Mouse (Mus musculus) cerebellum, adult 2 months (tissue): ENCODE data around the gene Ube2b.

Experiments
- CTCF ChIP-seq: fragments of 200-500 bp; IDR thresholded peaks from 2 replicates; pipeline ENCODE4 v1.5.1; 2011; ENCODE audit warnings: low read depth, mild to moderate bottlenecking, control low read depth, low read length, moderate library complexity, borderline replicate concordance; ENCODE audit not compliant: insufficient read depth
- POLR2A ChIP-seq: fragments of 200-500 bp; IDR thresholded peaks from 2 replicates; pipeline ENCODE4 v1.6.1; 2011; ENCODE audit warnings: low read length, control low read depth, borderline replicate concordance; ENCODE audit not compliant: insufficient read depth

- no peak for TF ChIP-seq CTCF
- no peak for TF ChIP-seq POLR2A
These were observed 42.8 kb downstream of the Ube2b start for GRCm38 (mm10) chr11:51957760-51958159.
